ENCODE assay signal across 27 mouse cellular contexts in the genomic region with DNA sequence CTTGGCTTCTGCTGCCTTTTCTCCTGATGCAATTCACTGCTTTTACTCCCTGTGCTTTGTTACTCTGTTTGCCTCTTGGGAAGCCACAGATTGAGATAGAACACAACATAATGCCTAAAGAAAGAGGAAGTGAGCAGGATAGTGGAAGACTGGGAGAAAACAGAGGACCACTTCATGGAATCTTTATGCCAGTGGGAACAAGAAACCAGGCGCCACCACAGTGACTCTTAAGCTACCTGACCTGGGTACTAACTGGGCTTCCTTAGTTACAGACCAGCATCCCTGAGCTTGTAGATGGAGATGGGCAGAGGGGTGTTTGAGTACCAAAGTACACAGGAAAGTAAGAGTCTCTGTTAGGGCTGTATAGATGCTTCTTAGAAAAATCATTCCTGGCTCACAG.
DNase-seq lines count a peak whose midpoint lies in the region; ATAC-seq and TF ChIP-seq lines count a peak whose summit lies in the region.
"Had no signal": no experiment of that assay in that cellular context is flagged by ENCODE, and none has a peak within 500 bp of the region (broad histone marks: within the 10 kb centered on the region; RNA-seq: fewer than 3 reads in every experiment).

No protein-coding gene starts in this region.

- H3K27ac ChIP-seq in heart, embryonic 12.5 days (ENCODE audit: poor library complexity, severe bottlenecking) = no peak overlapping the region
- H3K27ac ChIP-seq in hindbrain, embryonic 16.5 days (ENCODE audit: low read depth, low read length) = no peak overlapping the region
- H3K27ac ChIP-seq in hindbrain, embryonic 13.5 days = no peak overlapping the region
- H3K27ac ChIP-seq in midbrain, postnatal 0 days (ENCODE audit: low read depth, low read length) = no peak overlapping the region; the same call in 1 of the 2 replicates
- no peak overlapping the region for H3K27ac ChIP-seq in midbrain, embryonic 11.5 days (ENCODE audit: low read depth, low read length)
- H3K27ac ChIP-seq: forebrain, embryonic 10.5 days; forebrain, embryonic 13.5 days; heart, adult 2 months; heart, embryonic 13.5 days; hindbrain, embryonic 14.5 days had no signal

- no peak overlapping the region for H3K9ac ChIP-seq in heart, embryonic 12.5 days
- no peak overlapping the region for H3K9ac ChIP-seq in hindbrain, embryonic 16.5 days (ENCODE audit: low read depth, low read length)
- no peak overlapping the region for H3K9ac ChIP-seq in hindbrain, embryonic 13.5 days
- H3K9ac ChIP-seq in midbrain, postnatal 0 days (replicated peaks; ENCODE audit: low read length, poor library complexity, severe bottlenecking) = no peak overlapping the region
- H3K9ac ChIP-seq in midbrain, embryonic 11.5 days (ENCODE audit: low read length) = no peak overlapping the region
- H3K9ac ChIP-seq: forebrain, embryonic 13.5 days; heart, embryonic 13.5 days; hindbrain, embryonic 14.5 days had no signal

- TF ChIP-seq CTCF in midbrain, postnatal 0 days (IDR thresholded peaks at IDR 0.05) = no peak

- H3K4me1 ChIP-seq in heart, embryonic 12.5 days (replicated peaks) = no peaks in the 10 kb centered on the region
- no peaks in the 10 kb centered on the region for H3K4me1 ChIP-seq in hindbrain, embryonic 16.5 days (ENCODE audit: control insufficient read depth, insufficient read depth, low read depth, low read length)
- H3K4me1 ChIP-seq in hindbrain, embryonic 13.5 days (replicated peaks) = peaks cover under 1% of the 10 kb centered on the region; the same call in 1 of the 2 replicates
- H3K4me1 ChIP-seq in midbrain, postnatal 0 days (ENCODE audit: insufficient read depth, low read length) = no peaks in the 10 kb centered on the region
- no peaks in the 10 kb centered on the region for H3K4me1 ChIP-seq in midbrain, embryonic 11.5 days (ENCODE audit: control insufficient read depth, insufficient read depth, low read length)
- H3K4me1 ChIP-seq: forebrain, embryonic 13.5 days; heart, embryonic 13.5 days had no signal

- no peak for ATAC-seq in heart, embryonic 12.5 days (ENCODE audit: insufficient number of reproducible peaks, low FRiP score)
- ATAC-seq in hindbrain, embryonic 16.5 days = peak; percentile 85
- ATAC-seq in hindbrain, embryonic 13.5 days (ENCODE audit: low FRiP score) = no peak
- ATAC-seq in midbrain, postnatal 0 days (ENCODE audit: low FRiP score) = peak; percentile 56
- no peak for ATAC-seq in midbrain, embryonic 11.5 days (ENCODE audit: low FRiP score)
- ATAC-seq: forebrain, embryonic 13.5 days; inflammation-experienced regulatory T-cells, adult 6 months; intestine, embryonic 16.5 days; Patski had no signal

- no peak overlapping the region for H3K4me3 ChIP-seq in heart, embryonic 12.5 days
- H3K4me3 ChIP-seq in hindbrain, embryonic 16.5 days (ENCODE audit: low read length) = no peak overlapping the region
- no peak overlapping the region for H3K4me3 ChIP-seq in hindbrain, embryonic 13.5 days
- H3K4me3 ChIP-seq in midbrain, postnatal 0 days (ENCODE audit: low read depth, low read length) = no peak overlapping the region
- H3K4me3 ChIP-seq in midbrain, embryonic 11.5 days (ENCODE audit: low read depth, low read length) = no peak overlapping the region
- H3K4me3 ChIP-seq: forebrain, embryonic 10.5 days; forebrain, embryonic 13.5 days; heart, adult 2 months; heart, embryonic 13.5 days had no signal

- H3K36me3 ChIP-seq in heart, embryonic 12.5 days = no peaks in the 10 kb centered on the region
- H3K36me3 ChIP-seq in hindbrain, embryonic 16.5 days (ENCODE audit: control insufficient read depth, insufficient read depth, low read length) = no peaks in the 10 kb centered on the region
- no peaks in the 10 kb centered on the region for H3K36me3 ChIP-seq in hindbrain, embryonic 13.5 days
- H3K36me3 ChIP-seq in midbrain, postnatal 0 days (ENCODE audit: insufficient read depth, low read length) = no peaks in the 10 kb centered on the region
- H3K36me3 ChIP-seq in midbrain, embryonic 11.5 days (ENCODE audit: control insufficient read depth, insufficient read depth, low read length) = no peaks in the 10 kb centered on the region
- H3K36me3 ChIP-seq: forebrain, embryonic 10.5 days; G1E; heart, embryonic 13.5 days had no signal

- no peaks in the 10 kb centered on the region for H3K9me3 ChIP-seq in heart, embryonic 12.5 days (replicated peaks)
- no peaks in the 10 kb centered on the region for H3K9me3 ChIP-seq in hindbrain, embryonic 16.5 days (ENCODE audit: control insufficient read depth, low read length)
- no peaks in the 10 kb centered on the region for H3K9me3 ChIP-seq in hindbrain, embryonic 13.5 days
- H3K9me3 ChIP-seq in midbrain, postnatal 0 days (ENCODE audit: low read length) = no peaks in the 10 kb centered on the region
- H3K9me3 ChIP-seq in midbrain, embryonic 11.5 days (ENCODE audit: control insufficient read depth, low read length) = no peaks in the 10 kb centered on the region
- H3K9me3 ChIP-seq: forebrain, embryonic 10.5 days; forebrain, embryonic 13.5 days; G1E; heart, embryonic 13.5 days had no signal

- 67% methylated on average over 1 of the region's 1 CpGs for WGBS in heart, embryonic 12.5 days
- WGBS in hindbrain, embryonic 16.5 days = 67% methylated on average over 1 of the region's 1 CpGs
- 88% methylated on average over 1 of the region's 1 CpGs for WGBS in hindbrain, embryonic 13.5 days
- WGBS in midbrain, postnatal 0 days = 83% methylated on average over 1 of the region's 1 CpGs
- 93% methylated on average over 1 of the region's 1 CpGs for WGBS in midbrain, embryonic 11.5 days

- no peak overlapping the region for H3K4me2 ChIP-seq in heart, embryonic 12.5 days
- H3K4me2 ChIP-seq in hindbrain, embryonic 16.5 days (ENCODE audit: low read length) = no peak overlapping the region
- no peak overlapping the region for H3K4me2 ChIP-seq in hindbrain, embryonic 13.5 days
- no peak overlapping the region for H3K4me2 ChIP-seq in midbrain, postnatal 0 days (ENCODE audit: low read depth, low read length, poor library complexity, severe bottlenecking)
- no peak overlapping the region for H3K4me2 ChIP-seq in midbrain, embryonic 11.5 days
- H3K4me2 ChIP-seq: forebrain, embryonic 13.5 days; heart, embryonic 13.5 days; hindbrain, embryonic 14.5 days had no signal

- no peaks in the 10 kb centered on the region for H3K27me3 ChIP-seq in heart, embryonic 12.5 days (replicated peaks)
- H3K27me3 ChIP-seq in hindbrain, embryonic 16.5 days (replicated peaks; ENCODE audit: control insufficient read depth, insufficient read depth, low read length) = no peaks in the 10 kb centered on the region
- H3K27me3 ChIP-seq in hindbrain, embryonic 13.5 days = no peaks in the 10 kb centered on the region
- no peaks in the 10 kb centered on the region for H3K27me3 ChIP-seq in midbrain, postnatal 0 days (ENCODE audit: insufficient read depth, low read length)
- H3K27me3 ChIP-seq in midbrain, embryonic 11.5 days (ENCODE audit: control insufficient read depth, insufficient read depth, low read length) = no peaks in the 10 kb centered on the region
- H3K27me3 ChIP-seq: CH12.LX; forebrain, embryonic 13.5 days; heart, embryonic 13.5 days; Patski had no signal

- peak; percentile 8 for DNase-seq in gastrocnemius, adult 18-20 months (ENCODE audit: low spot score)
- DNase-seq in gastrocnemius, postnatal 25 days = no peak
- DNase-seq in heart, adult 18-20 months = peak; percentile 5 to 12
- peak; percentile 47 for DNase-seq in midbrain, postnatal 0 days (ENCODE audit: low spot score)
- no peak for DNase-seq in midbrain, embryonic 11.5 days (ENCODE audit: low spot score, missing footprints)
- DNase-seq: adrenal gland, postnatal 10 days; adrenal gland, postnatal 36 days; B cell, adult 2 months; cerebellum, adult 18-20 months; cerebellum, adult 9-10 months; cerebellum, postnatal 14 days; heart, postnatal 4 days; kidney, adult 18-20 months; kidney, adult 9 months had no signal

Comparison
In these comparisons a context has a peak if more than half of its experiments do, and no peak if none do; other contexts are left out.
1. DNase-seq: peak in gastrocnemius, adult 18-20 months (single experiment), heart, adult 18-20 months (2 of 2) and midbrain, postnatal 0 days (single experiment); none in gastrocnemius, postnatal 25 days (single experiment) and midbrain, embryonic 11.5 days (single experiment).
2. ATAC-seq: peak in hindbrain, embryonic 16.5 days (single experiment) and midbrain, postnatal 0 days (single experiment); none in heart, embryonic 12.5 days (single experiment), hindbrain, embryonic 13.5 days (single experiment) and midbrain, embryonic 11.5 days (single experiment).